Mouse (Mus musculus) midbrain, postnatal 0 days (tissue): Measurements from ENCODE around the gene Foxp4. TPM values are rescaled to one million over a fixed set of nuclear protein-coding genes. Genes with fewer than 3 reads are reported as not detected.

Experiments used
- ATAC-seq: fragments of 200-750 bp; cut with Nextera tagmentation; 2 replicates; pipeline ENCODE4 v1.8.0; 2017; ENCODE audit warnings: moderate number of reproducible peaks, mild to moderate bottlenecking, moderate TSS enrichment, moderate library complexity; ENCODE audit not compliant: low FRiP score
- DNase-seq: peaks from one replicate; pipeline ENCODE4 v3.0.0-alpha.2; 2015; ENCODE audit warnings: low spot score
- H3K27ac ChIP-seq: fragments of 300-500 bp; sonication (generic); 2 replicates; pipeline ENCODE4 v1.5.1; 2014; ENCODE audit warnings: low read depth, mild to moderate bottlenecking, low read length, mixed read lengths
- H3K27me3 ChIP-seq: fragments of 300-500 bp; sonication (generic); 2 replicates; pipeline ENCODE4 v1.6.1; 2014; ENCODE audit warnings: low read length, control low read depth, mixed read lengths; ENCODE audit not compliant: insufficient read depth
- H3K36me3 ChIP-seq: fragments of 300-500 bp; sonication (generic); 2 replicates; pipeline ENCODE4 v1.6.1; 2014; ENCODE audit warnings: low read length, control low read depth, mixed read lengths; ENCODE audit not compliant: insufficient read depth
- H3K4me1 ChIP-seq: fragments of 300-500 bp; sonication (generic); 2 replicates; pipeline ENCODE4 v1.6.1; 2014; ENCODE audit warnings: mild to moderate bottlenecking, control low read depth, antibody characterized with exemption, low read length, mixed read lengths; ENCODE audit not compliant: insufficient read depth
- H3K4me2 ChIP-seq: fragments of 300-500 bp; sonication (generic); 2 replicates; pipeline ENCODE4 v1.6.1; 2014; ENCODE audit warnings: low read depth, mild to moderate bottlenecking, low read length, mixed read lengths; ENCODE audit not compliant: poor library complexity, severe bottlenecking
- H3K4me3 ChIP-seq: fragments of 300-500 bp; sonication (generic); 2 replicates; pipeline ENCODE4 v1.5.1; 2014; ENCODE audit warnings: low read depth, mild to moderate bottlenecking, low read length, moderate library complexity
- H3K9ac ChIP-seq: fragments of 300-500 bp; sonication (generic); replicated peaks from 2 replicates; pipeline ENCODE4 v1.6.1; 2014; ENCODE audit warnings: mild to moderate bottlenecking, low read length, moderate library complexity, mixed read lengths; ENCODE audit not compliant: poor library complexity, severe bottlenecking
- H3K9me3 ChIP-seq: fragments of 300-500 bp; sonication (generic); 2 replicates; pipeline ENCODE4 v1.6.1; 2016; ENCODE audit warnings: low read length, control low read depth
- CTCF ChIP-seq: IDR thresholded peaks from 2 replicates; pipeline ENCODE4 v1.5.1; 2016; ENCODE audit warnings: antibody characterized with exemption, mild to moderate bottlenecking
- WGBS: fragments of 180-500 bp; shearing (Covaris S2); extraction: QIAGEN DNeasy Blood & Tissue Kit; methylation state at CpG from one replicate; pipeline ENCODE4 v1.1.7; 2014; 5-methylcytosine and 5-hydroxymethylcytosine counted together
- polyA plus RNA-seq: library from polyadenylated mRNA; unstranded; fragments of >200 nt; fragmentation: Nextera tagmentation; extraction: Ambion mirVana; gene quantifications from 2 replicates; pipeline ENCODE4 v1.2.1, GENCODE M21; 2015
- total RNA-seq: library from RNA; depleted of rRNA; stranded (reverse); fragments of >200 nt; gene quantifications from 2 replicates; pipeline ENCODE4 v1.2.3, GENCODE M21; 2014

Foxp4 gene
- total and polyA plus RNA-seq, 2 experiments from 2014 or later = 55.4 to 200 TPM

GRCm38 (mm10) chr17:47955054-47955741 is 30.8 kb upstream of the Foxp4 start:
- no peak for TF ChIP-seq CTCF
- no peaks in the 10 kb centered on the region for H3K27me3 ChIP-seq
- no peak overlapping the region for H3K9ac ChIP-seq
- no peak overlapping the region for H3K4me3 ChIP-seq
- H3K27ac ChIP-seq = no peak overlapping the region
- H3K9me3 ChIP-seq = no peaks in the 10 kb centered on the region
- ATAC-seq (no peak), DNase-seq (no peak)
- H3K4me1 ChIP-seq = peaks cover 11% of the 10 kb centered on the region
- no peaks in the 10 kb centered on the region for H3K36me3 ChIP-seq
- H3K4me2 ChIP-seq = no peak overlapping the region
- 56% methylated on average over 12 of the region's 12 CpGs for WGBS

- H3K4me2 ChIP-seq = no peak overlapping the region
- ATAC-seq (no peak), DNase-seq (no peak)
- H3K9ac ChIP-seq = no peak overlapping the region
- no peak for TF ChIP-seq CTCF
- no peaks in the 10 kb centered on the region for H3K36me3 ChIP-seq
- H3K4me3 ChIP-seq = no peak overlapping the region
- no peaks in the 10 kb centered on the region for H3K27me3 ChIP-seq
- WGBS = 32% methylated on average over 5 of the region's 5 CpGs
- H3K9me3 ChIP-seq = no peaks in the 10 kb centered on the region
- peaks cover 11% of the 10 kb centered on the region for H3K4me1 ChIP-seq
- H3K27ac ChIP-seq = no peak overlapping the region
These were observed 28.8 kb upstream of the Foxp4 start for GRCm38 (mm10) chr17:47953231-47953630.

GRCm38 (mm10) chr17:47952368-47953081 is 28.1 kb upstream of the Foxp4 start:
- Histone ChIP-seq H3K27ac (no peak overlapping the region), H3K36me3 (no peaks in the 10 kb centered on the region), H3K4me3 (no peak overlapping the region), H3K9me3 (no peaks in the 10 kb centered on the region), H3K4me2 (no peak overlapping the region), H3K4me1 (peaks cover 11% of the 10 kb centered on the region), H3K9ac (no peak overlapping the region), H3K27me3 (no peaks in the 10 kb centered on the region)
- DNase-seq (peak; percentile 37), ATAC-seq (no peak)
- 27% methylated on average over 12 of the region's 12 CpGs for WGBS
- no peak for TF ChIP-seq CTCF

- H3K4me3 ChIP-seq = no peak overlapping the region
- H3K9me3 ChIP-seq = no peaks in the 10 kb centered on the region
- ATAC-seq (0 out of 2 replicates have a peak, but pooled peaks have one; percentile 38), DNase-seq (peak; percentile 69)
- H3K36me3 ChIP-seq = no peaks in the 10 kb centered on the region
- no peak overlapping the region for H3K9ac ChIP-seq
- H3K4me1 ChIP-seq = peaks cover 16% of the 10 kb centered on the region
- TF ChIP-seq CTCF = no peak
- H3K27me3 ChIP-seq = no peaks in the 10 kb centered on the region
- H3K4me2 ChIP-seq = peak overlapping the region; percentile 3; the same call in 1 of the 2 replicates
- H3K27ac ChIP-seq = no peak overlapping the region
- 24% methylated on average over 13 of the region's 13 CpGs for WGBS
These were observed 27.0 kb upstream of the Foxp4 start for GRCm38 (mm10) chr17:47951452-47951851.

- peaks cover 16% of the 10 kb centered on the region for H3K4me1 ChIP-seq
- H3K27ac ChIP-seq = no peak overlapping the region
- H3K27me3 ChIP-seq = no peaks in the 10 kb centered on the region
- no peak overlapping the region for H3K4me3 ChIP-seq
- DNase-seq (no peak), ATAC-seq (no peak)
- H3K9me3 ChIP-seq = no peaks in the 10 kb centered on the region
- no peak for TF ChIP-seq CTCF
- no peaks in the 10 kb centered on the region for H3K36me3 ChIP-seq
- 69% methylated on average over 5 of the region's 5 CpGs for WGBS
- H3K4me2 ChIP-seq = no peak overlapping the region
- H3K9ac ChIP-seq = no peak overlapping the region
These were observed 26.4 kb upstream of the Foxp4 start for GRCm38 (mm10) chr17:47950831-47951230.

GRCm38 (mm10) chr17:47949441-47949840 is 25.0 kb upstream of the Foxp4 start:
- ATAC-seq = no peak
- no peaks in the 10 kb centered on the region for H3K27me3 ChIP-seq
- no peak for TF ChIP-seq CTCF

More at GRCm38 (mm10) chr17:47949441-47949840, 25.0 kb upstream of the Foxp4 start:
- no peaks in the 10 kb centered on the region for H3K36me3 ChIP-seq
- no peak overlapping the region for H3K4me3 ChIP-seq
- H3K9ac ChIP-seq = no peak overlapping the region
- no peak overlapping the region for H3K4me2 ChIP-seq
- no peak overlapping the region for H3K27ac ChIP-seq
- no peak for DNase-seq
- H3K9me3 ChIP-seq = no peaks in the 10 kb centered on the region
- WGBS = 95% methylated on average over 12 of the region's 12 CpGs
- H3K4me1 ChIP-seq = peaks cover 16% of the 10 kb centered on the region
